Mouse (Mus musculus): ENCODE data around the gene Wwox.

Wwox gene

GRCm38 (mm10) chr8:114971378-114971777 lies 531.9 kb downstream of the Wwox start:
- DNase-seq (ENCODE audit: low spot score): peak; percentile 81

DNA sequence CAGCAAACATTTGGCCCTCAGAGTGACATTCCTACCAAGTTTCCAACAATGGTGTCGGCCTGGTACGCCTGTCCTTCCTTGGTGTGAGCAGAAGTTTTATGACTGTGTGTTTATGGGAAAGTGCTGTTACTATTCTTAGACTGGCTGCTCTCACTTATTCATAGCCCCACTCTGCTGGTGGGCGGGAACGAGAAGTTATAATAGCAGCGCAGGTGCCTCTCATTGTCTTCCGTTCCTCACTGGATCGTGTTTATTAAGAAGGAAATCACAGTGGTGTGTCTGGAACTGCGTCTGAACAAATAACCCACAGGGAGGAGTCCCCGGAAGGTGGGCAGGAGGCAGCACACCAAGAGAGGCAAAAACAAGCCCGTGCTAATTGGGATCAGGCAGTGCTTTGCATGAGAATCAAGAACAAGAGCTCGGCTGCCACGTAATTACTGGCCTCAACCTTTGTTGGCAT lies 533.6 kb downstream of the Wwox start:
- DNase-seq (ENCODE audit: low spot score): peak; percentile 22

DNA sequence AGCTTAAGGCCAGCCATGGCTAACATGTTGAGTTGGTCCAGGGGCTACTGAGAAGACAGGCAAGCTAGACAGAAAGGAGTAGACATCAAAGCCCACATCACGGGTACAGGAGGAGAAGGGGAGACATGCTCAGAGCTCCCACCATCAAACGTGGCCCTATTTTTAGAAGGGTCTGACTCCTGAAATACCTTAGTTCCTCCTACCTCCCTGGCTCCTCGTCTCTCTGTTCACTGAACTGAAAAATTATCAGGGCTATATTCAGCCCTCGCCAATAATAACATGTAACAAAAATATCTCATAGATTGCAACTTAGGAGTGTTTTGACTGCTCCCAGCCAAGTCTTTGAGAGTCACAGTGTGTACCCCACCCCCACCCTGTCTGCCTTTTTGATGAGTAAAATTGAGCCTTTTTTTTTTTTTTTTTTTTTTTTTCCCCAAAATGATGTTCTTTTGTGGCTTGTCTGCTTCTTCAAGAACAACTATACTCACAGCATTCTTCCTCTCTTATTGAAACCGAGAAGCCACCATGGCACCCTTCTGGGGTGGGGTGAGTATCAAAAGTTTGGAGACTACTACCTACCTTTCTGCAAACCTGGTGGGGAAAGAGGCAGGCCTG lies 535.0 kb downstream of the Wwox start:
- no peak for DNase-seq (ENCODE audit: low spot score)

DNA sequence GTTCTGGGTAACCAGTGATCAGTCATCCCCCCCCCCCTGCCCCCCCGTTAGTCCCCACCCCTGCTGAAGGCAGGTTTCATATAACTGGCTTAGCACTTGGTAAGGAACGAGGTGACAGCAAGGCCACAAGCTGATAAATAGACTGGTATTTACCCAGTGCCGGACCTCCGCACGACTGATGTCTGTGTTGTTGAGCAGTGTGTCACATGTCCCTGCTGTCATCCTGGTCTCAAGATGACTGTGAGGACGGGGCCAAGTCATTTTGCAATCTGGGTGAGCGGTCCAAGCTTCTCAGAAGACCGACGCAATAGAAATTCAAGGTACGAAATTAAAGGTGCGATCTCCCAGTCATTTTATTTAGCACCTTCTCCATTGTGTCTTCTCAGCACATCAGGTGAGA lies 538.3 kb downstream of the Wwox start:
- no peak for DNase-seq (ENCODE audit: low spot score)

DNA sequence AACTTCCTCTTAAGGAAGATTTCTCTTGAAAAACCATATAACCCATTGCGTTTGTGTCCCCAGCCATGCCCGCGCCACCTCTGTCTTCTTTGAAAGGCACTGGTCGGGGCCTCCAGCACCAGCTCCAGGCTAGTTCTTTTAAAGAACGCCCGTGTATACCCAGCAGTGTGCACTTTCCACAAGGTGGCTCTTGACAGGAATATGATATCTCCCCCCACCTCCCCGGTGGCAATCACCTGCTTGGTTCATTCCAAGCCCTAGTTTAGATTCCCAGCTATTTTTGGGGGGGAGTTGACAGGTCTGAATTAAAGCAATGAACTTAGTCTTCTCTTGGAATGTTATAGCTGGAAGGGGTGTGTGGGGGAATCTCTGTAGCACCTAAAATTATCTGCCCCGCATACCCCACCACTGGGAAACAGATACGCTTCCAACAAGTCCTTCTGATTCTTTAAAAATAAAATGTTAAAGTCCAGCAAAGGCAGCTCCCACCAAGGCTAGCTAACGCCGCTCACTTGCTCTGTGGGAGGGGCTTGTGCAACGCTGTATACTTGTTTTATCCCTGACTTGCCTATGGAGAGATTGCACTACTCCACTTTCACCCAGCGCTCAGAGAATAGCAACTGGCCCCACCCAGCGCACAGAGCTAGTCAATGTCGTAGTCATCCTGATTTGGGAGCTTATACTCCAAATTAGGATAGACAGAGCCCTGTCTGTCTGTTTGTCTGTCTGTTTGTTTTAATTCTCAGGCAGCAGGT lies 538.9 kb downstream of the Wwox start:
- DNase-seq (ENCODE audit: low spot score): no peak

DNA sequence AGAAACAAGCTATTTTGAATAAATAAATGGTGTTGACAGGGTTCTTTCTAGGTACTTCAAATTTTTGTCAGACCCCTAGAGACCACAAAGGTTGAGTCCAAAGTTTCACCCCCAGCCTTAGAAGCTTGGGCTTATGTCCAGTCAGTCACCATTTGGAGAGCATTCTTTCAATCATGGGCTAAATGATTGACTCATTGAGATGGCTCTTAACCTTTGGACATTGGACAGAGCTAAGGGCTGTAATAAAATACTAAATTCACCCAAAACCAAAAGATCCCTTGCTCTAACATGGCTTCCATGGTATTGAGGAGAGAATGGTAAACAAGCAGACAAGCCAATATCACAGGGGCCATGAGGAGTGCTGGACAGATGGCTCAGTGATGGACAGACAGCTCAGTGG lies 540.2 kb downstream of the Wwox start:
- DNase-seq (ENCODE audit: low spot score): no peak

- no peak for DNase-seq (ENCODE audit: low spot score)
Measured at GRCm38 (mm10) chr8:114982762-114983161, 543.3 kb downstream of the Wwox start.

GRCm38 (mm10) chr8:114984500-114984899 lies 545.0 kb downstream of the Wwox start:
- no peak for DNase-seq (ENCODE audit: low spot score)

DNA sequence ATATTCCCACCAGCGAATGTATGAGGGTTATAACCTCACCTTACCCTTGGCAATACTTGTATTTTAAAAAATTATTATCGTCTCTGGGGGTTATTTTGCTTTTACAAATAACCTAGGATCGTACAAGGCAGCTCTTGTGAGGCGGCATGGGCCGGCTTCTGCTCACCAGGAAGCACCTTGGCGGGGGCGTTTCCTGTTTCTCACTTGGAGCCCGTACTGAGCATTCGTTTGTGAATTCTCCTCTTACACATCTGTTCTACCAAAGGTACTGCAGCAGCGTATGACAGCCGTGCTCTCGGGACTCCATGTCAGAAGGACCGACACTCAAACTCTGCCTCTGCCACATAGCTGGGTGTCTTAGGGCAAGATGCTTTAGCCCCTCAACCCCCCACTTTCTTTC lies 546.5 kb downstream of the Wwox start:
- peak; percentile 21 for DNase-seq (ENCODE audit: low spot score)

DNA sequence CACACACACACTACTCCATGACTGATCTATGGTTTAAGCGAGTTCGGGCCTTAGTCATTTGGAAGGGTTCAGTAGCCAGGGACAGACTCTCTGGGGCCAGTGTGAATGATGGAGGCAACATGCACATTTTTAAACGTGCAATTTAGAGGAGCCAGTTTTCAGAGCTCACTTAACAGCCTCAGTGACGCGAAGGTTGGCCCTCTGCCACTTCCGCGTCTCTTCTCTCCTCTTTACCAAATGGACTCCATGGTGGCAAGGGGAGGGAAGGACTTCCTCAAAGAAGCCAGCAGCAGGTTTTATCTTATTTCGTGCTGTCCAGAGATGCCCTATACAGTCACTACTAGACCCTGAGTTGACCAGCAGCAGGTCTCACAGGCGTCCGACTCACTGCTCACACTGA lies 547.5 kb downstream of the Wwox start:
- no peak for DNase-seq (ENCODE audit: low spot score)

- no peak for DNase-seq (ENCODE audit: low spot score)
Measured at GRCm38 (mm10) chr8:114990865-114991613, 551.6 kb downstream of the Wwox start.

- no peak for DNase-seq (ENCODE audit: low spot score)
Measured at GRCm38 (mm10) chr8:115000736-115001135, 561.3 kb downstream of the Wwox start.

DNA sequence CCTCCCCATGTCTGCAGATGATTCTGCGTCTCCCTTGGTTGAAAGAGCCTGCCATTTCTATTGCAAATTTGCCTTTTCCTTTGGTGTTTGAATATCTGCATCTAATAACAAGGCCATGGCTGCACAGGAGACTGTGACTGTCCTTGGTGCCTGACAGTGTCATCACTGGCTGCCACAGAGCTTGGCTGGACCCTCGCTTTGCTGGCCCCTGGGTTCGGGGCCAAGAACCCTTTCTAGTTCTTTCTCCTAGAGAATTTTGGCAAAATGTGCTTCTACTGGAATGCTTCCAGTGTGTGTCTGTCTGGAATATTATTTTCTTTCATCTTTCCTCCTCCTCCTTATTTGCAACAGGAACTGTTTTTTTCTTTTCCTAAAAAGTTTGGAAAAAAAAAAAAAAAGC lies 565.6 kb downstream of the Wwox start:
- DNase-seq (ENCODE audit: low spot score): no peak

DNA sequence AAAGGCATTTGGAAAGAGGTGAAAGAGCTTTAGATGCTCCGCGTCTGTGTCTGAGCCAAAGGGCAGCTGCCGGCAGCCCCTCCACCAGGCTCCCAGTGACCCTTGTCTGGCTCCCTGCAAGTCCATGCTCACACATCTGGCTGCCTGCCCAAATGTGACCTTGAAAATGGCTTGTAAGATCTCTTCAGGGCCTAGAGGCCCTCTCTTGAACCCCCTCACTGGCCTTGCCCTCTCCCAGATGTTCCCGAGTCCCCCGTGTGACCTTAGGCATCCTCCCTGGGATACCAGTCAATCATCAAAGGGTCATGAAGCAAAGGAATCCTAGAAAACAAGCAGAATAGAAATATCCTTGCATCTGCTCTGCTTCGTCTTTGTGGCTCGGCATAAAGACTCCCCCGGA lies 567.1 kb downstream of the Wwox start:
- no peak for DNase-seq (ENCODE audit: low spot score)

GRCm38 (mm10) chr8:115007280-115007679 lies 567.8 kb downstream of the Wwox start:
- no peak for DNase-seq (ENCODE audit: low spot score)

- no peak for DNase-seq (ENCODE audit: low spot score)
Measured at GRCm38 (mm10) chr8:115008624-115009620, 569.5 kb downstream of the Wwox start.

GRCm38 (mm10) chr8:115009897-115010768 lies 570.7 kb downstream of the Wwox start:
- no peak for DNase-seq (ENCODE audit: low spot score)

GRCm38 (mm10) chr8:115010769-115011073 lies 571.3 kb downstream of the Wwox start:
- no peak for DNase-seq (ENCODE audit: low spot score)

DNA sequence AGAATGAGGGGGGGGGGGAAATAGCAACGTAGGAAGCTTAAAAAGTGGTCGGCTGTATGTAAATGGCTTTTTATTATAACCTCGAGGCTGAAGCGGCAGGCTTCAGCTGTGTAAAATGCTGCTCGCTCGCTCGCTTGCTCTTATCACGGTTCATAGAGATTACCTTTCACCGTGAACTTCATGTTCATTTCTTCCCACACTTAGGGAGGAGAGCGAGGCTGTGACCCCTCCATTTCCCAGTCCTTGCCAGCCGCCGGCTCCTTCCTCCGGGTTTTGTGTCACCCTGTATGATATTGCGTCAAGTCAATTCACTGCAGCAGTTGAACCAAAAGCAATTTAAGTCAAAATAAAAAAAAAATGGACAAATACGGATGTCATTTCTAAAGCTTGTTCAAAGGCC lies 580.2 kb downstream of the Wwox start:
- no peak for DNase-seq (ENCODE audit: low spot score)

GRCm38 (mm10) chr8:115021731-115022130 lies 582.3 kb downstream of the Wwox start:
- no peak for DNase-seq (ENCODE audit: low spot score)

DNA sequence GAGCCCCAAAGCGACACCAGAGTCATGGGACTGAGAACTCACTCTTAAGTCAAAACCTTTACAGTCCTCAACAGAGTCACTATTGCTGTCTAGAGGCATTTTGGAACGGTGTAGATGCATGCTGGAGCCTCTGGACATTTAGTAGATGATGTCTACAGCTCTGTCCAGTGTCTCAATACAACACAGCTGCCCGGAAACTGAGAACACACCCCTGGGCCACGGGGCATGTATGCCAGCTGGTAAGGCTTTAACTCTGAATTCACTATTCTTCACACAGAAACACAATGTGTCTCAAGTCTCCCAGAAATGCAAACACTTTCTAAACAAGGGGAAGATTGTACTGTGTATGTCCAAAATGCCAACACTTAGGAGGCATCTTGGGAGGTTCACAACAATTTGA lies 584.6 kb downstream of the Wwox start:
- no peak for DNase-seq (ENCODE audit: low spot score)

All from lung, postnatal 25 days (tissue).